Mouse (Mus musculus) testis, postnatal 10 days (tissue): ENCODE measurements around the gene Zfp36.

Experiments used
- DNase-seq: peaks from one replicate; pipeline ENCODE4 v3.0.0; 2021; ENCODE audit warnings: low spot score

The Zfp36 gene

DNA sequence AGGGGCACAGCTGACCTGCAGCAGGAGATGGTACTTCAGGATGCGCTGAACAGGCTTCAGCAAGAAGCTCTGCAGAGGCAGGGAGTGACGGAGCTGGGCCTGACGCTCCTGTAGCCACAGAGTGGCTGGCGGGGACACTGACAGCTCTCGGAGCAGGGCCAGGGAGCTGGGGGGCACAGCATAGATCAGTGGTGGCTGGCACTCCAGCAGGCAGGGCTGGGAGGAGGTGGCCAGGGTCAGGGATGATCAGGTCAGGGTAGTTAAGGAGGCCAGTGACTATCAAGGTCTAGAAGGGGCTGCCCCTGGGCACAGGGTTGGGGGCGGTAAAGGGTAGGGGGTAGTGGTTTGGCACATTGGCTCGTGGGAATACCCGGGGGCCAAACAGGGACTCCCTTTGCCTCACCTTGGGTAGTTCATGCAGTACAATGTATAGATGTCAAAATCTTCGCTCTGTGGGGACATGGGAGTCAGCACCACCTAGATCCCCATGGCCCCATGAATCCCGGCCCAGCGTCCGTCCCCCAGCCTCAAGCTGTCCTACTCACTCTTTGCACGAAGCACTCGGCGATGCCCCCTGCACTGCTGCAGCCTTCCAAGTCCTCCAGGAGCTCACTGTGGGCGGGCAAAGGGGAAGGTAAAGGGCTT lies 11.7 kb downstream of the Zfp36 start:
- no peak for DNase-seq

DNA sequence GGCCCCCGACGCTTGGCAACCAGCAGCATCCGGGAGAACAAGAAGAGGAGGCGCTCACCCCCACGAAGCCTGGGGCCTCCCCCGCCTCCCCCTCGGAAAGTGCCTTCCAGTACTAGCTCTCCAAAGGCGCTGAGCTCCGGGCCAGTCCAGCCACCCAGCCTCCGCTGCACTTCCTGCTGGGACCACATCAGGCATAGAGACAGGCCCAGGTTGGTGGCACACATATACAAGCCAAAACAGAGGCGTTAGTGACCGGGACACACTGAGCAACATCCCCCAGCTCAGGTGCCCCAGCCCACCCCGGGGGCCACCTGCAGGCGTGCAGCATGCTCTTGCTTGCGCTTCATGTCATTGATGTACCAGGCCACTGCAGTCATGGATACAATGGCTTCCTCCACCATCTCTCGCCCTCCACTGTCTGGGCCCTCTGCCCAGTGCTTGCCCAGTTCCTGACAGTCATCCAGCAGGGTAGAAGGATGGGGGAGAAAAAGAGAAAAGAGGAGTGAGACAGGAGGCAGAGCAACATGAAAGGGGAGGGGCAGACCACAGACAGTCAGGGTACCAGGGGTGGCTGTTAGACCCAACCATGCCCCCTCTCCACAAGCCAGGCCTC lies 12.3 kb downstream of the Zfp36 start:
- DNase-seq: no peak

DNA sequence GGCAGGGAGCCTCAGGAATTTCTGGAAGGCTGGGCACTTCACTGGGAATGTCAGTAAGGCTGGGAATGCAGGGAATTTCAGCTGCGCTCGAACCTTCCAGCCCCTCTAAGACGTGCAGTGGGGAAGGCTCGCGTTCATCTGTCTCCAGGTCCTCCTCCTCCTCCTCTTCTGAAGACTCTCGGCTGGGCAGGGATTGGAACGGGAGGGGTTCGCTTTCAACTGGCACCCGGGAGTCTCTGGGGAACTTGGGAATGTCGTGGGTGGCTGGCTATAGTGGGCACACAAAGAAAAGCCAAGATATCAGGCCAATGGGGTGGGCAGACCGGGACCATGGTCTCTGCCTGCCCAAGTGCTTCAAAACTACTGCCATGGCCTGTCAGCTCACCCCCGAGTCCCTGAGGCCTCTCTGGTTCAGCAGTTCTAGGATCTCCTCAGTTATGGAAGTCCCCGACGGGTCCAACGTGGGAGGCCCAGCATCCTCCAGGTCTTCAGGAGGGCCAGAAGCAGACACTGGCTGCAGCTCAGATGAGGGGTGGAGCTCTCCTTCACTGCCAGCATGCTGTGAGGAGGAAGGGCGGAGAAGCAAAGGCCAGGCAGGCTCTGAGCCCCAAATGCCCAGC lies 17.5 kb downstream of the Zfp36 start:
- no peak for DNase-seq

DNA sequence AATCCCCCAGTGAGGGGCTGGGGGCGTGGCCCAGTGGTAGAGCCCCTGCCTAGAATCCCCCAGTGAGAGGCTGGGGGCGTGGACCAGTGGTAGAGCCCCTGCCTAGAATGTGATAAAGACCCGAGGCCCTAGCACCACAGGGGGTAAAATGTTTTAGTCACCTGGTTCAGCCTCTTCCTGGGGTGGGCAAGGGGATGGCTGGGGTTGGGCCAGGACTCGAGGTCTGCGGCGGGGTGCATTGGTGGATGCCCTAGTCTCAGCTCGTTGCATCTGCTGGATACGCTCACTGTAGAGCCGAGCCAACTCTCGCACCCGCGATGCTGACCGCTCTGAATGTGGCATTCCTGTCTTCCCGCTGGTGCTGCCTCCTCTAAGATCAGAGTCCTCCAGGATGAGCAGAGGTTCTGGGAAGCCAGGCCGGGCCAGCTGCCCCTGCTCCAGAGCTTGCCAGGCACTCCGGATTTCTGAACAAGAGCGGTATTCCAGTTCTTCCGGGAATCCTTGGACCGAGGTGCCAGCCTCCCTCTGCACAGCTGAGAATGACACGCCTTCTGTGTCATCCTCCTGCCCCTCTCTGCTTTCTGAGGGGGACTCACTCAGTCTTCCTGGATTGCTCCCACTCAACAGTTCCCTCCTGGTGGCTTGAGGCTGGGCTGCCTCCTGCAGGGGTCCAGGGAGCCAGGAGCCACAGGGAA lies 18.3 kb downstream of the Zfp36 start:
- DNase-seq: no peak

DNA sequence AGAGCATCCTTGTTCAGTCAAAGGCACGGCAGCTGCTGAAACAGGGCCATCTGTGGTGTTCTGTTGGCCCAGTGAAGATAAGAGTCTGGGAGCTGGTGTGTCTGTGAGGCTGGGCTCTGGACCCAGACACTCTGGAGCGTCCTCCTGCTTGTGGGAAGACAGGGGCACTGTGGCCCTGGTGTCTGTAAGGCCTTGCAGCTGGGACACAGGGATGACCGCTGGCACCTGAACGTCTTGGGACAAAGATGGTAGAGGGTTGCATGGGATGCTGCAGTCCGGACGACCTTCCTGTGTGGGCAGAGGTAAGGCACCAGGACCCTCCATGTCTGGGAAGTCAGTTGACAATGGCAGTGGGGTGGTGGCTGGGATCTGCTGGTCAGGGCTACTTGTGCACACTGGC lies 19.8 kb downstream of the Zfp36 start:
- no peak for DNase-seq

DNA sequence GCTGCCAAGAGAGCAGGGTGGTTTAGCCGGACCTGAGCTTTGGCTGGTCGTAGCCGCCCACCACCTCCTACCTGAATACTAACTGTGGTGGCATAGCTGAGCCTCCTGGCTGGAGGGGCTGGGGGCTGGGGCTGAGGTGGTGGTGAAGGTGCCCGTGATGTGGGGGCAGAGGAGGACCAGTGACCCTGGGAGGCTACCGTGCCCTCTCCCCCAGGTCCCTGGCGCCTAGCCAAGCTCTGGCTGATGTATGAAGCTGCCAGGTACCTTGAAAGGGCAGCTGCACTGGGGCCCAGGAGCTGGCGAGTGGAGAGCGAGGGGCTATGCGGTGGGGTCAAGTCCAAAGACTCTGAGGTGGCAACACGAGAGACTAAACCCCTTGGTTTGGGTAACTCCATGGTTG lies 20.2 kb downstream of the Zfp36 start:
- DNase-seq: peak; percentile 77

DNA sequence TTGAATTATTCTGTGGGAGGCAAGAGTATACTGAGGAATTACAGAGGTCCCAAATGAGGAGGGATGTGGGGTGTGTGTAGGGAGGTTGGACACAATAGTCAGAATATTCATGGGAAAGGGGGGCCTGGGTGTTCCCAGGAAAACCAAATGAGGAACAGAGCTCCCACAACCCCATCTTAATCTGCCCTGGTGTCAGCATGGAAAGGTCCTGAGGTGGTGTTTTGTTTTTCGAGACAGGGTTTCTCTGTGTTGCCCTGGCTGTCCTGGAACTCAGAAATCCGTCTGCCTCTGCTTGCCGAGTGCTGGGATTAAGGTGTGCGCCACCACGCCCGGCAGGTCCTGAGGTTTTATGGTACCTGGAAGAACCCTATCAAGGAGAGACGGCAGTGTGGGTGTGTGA lies 21.6 kb downstream of the Zfp36 start:
- DNase-seq: no peak

DNA sequence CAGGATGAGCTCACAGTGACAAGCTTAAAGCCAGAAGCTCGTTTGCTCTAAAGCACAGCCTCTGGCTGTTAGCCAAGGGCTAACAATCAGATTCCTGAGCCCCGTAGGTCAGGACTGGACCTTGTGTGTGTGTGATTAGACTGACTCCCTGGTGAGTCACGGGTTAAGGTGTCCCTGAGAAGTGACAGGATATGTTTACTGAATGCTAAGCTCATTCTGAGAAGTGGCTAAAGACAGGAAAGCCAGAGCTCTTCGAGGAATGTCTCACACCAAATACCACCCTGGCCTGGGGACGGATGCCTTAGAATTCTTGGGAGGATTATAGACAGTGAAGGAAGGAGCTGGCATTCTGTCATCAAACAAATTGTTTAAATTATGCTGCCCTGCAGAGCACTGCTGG lies 22.1 kb downstream of the Zfp36 start:
- no peak for DNase-seq

DNA sequence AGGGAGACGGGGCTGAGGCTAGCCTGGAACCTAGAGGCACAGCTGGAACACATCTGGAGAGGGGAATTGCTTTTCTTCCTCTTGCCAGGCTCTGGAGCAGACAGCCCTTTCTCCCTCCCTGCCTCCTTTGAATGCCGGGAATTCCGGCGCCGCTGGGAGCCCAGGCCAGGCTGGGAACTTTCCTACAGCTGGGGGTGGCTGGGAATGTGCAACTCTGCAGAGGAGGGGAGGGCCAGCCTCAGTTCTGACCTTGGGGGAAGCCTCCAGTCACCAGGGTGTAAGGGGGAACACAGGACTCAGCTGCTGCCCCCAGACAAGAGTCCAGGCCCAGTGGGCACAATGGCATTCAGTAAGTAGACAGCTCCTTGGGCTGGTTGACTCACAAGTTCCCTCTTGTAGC lies 23.1 kb downstream of the Zfp36 start:
- peak; percentile 71 for DNase-seq

DNA sequence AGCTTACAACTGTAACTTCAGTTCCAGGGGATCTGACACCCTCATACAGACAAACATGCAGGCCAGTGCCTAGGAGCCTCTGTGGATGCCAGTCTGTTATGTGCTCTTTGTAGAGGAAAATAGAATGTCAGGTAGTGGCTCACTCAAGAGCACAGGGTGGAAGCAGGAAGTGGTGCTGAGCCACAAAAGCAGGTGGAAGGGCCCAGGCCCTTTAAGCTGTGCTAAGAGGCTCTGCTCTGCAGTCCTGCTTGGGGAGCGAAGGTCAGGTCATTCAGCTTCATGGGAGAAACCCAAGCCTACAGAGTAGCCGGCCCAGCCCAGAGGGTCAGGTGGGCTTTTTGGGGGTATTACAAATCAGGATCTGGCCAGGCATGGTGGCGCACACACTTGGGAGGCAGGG lies 24.8 kb downstream of the Zfp36 start:
- no peak for DNase-seq

DNA sequence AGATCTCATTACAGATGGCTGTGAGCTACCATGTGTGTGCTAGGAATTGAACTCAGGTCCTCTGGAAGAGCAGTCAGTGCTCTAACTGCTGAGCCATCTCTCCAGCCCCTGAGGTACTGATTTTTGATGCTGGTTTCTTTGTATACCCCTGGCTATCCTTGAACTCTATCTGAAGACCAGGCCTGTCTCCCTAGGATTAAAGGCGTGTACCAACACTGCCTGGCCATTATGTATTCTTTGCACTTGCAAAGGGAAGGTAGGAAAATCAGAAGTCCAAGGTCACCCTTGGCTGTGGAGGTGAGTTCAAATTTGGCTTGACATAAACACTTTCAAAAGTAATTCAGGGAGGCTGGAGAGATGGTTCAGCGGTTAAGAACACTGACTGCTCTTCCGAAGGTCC lies 25.5 kb downstream of the Zfp36 start:
- no peak for DNase-seq

DNA sequence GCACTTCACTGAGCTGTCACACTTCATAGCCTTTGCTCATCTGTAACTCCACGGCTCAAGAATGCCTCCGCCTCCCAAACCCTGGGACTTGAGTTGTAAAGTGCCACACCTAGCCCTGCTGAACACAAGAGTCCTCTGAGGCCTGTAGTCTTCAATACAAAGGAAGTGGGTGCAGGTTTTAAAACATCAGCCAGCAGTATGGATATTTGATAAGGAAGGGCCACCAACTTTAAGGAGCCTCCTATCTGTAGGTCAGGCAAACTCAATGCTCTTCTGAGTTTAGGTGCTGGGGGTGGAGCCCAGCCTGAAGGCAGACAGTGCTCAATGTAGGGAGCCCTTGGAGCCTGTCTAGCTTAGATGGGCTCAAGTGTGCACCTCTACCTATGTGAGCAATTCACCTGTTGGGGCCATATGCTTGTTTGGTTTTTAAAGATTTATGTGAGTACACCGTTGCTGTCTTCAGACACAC lies 25.9 kb downstream of the Zfp36 start:
- no peak for DNase-seq

DNA sequence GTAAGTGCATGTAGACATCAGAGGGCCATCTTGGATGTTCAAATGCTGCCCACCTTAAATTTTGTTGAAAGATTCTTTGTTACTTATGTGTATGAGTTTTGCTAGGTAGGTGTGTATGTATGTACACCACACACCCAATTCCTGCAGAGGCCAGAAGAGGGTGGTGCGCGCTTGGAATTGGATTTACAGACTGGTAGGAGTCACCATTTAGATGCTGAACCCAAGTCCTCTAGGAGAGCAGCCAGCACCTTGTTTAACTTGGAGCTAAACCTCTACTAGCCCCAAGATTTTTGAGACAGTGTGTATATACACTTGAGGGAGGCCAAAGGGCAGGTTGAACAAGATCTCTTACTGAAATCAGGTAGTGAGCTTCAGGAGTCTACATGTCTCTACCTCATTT lies 26.8 kb downstream of the Zfp36 start:
- no peak for DNase-seq

DNA sequence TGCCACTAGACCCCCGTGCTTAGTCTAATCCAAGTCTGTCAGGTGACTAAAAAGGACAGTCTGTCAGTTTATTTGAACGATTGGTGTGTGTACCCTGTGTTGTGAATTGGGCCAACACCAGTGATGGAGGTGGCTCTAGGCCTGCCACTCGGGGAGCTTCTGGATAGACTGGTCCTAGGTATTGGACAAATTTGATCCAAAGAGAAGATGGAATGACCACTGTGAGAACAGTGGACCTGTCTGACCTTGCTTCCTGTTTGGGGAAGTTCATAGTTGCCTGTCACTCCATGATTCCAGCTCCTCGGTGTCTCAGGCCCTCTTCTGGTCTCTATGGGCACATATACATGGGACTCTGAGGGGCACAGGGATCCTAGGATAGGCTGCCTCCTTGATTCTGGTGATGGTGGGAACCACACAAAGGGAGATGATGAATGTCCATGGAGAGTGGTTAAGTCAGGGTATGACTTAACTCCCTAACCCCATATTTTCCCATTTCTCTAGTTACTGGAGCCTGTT lies 28.3 kb downstream of the Zfp36 start:
- no peak for DNase-seq

DNA sequence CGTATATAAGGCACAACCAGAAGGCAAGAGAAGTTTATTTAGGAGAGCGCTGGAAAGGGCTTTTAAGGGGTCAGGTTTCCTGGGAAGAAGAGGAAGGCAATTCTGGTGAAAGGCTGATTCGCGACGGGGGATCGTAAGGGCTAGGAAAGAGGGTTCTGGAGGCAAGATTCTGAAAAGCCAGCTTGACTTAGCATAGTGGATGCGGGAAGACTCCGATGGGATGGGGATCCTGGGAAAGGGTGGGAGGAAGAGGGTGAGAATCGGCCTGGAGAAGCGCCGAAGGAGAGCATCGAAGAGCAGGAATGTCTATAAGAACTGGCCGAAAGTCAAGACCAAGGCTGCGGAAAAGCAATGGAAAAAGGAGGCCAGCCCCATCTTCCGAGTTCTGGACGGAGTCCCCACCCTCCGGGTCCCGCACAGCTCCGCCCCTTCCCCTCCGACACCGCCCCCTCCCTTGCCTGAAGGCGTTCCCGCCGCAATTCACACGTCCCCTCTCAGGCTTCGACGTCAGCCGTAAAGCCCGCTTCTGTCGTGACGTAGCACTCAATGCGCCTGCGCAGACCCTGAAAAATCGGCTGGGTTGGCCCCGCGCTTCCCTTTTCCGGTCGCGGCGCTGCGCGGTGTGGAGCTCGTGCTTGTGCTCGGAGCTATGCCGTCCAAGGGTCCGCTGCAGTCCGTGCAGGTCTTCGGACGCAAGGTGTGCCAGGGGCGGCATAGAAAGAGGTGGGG lies 29.7 kb downstream of the Zfp36 start, which contains the start of gene Rps16:
Gene Rps16 (plus strand): TSS at position 498 of the 729 bp plus-strand sequence.
- DNase-seq: peak; percentile 99

DNA sequence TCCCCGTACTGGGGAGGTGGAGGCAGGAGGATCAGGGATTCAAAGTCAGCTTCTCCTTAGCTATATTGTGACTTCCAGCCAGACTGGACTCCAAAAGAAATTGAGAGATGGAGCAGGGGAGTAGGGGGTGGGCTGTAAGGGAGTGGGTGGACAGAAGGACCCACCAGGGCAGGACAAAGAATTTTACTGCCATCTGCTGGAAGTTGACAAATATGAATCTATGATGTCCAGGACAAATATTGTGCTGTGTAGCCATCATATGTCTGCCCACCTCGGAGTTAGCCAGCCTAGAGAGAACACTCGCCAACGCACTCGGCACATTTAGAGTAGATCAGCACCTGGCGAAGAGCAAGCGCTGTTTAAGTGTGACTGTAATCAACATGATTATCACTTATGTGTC lies 31.5 kb downstream of the Zfp36 start:
- DNase-seq: no peak

DNA sequence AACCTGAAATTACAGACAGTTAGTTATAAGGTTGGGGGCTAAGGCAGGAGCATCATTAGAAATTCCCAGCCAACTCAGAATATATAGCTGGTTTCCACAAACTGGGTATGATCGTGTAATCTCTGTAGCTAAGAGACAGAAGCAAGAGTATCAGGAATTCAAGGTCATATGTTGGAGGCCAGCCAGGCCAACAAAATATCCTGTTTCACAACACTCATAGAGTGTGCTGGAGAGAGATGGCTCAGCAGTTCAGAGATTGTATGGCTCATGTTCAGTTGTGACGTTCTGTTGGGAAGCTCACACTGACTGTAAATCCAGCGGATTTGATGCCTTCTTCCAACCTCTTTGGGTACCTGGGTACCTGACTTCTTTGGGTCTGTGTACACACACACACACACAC lies 32.3 kb downstream of the Zfp36 start:
- peak; percentile 81 for DNase-seq

DNA sequence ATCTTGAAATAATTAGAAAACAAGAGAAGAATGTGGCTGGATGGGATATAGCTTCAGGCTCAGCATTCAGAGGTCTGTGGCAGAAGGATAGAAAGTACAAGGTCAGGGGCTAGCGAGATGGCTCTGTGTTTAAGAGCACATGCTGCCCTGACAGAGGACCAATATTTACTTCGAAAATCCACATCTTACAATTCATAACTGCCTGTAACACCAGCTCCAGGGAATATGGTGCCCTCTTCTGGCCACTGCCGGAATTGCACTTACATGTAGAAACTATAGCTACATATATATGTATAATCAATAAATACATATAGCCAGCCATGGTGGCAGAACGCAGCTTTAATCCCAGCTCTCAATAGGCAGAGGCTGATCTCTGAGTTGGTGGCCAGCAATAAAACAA lies 35.4 kb downstream of the Zfp36 start:
- peak; percentile 80 for DNase-seq

DNA sequence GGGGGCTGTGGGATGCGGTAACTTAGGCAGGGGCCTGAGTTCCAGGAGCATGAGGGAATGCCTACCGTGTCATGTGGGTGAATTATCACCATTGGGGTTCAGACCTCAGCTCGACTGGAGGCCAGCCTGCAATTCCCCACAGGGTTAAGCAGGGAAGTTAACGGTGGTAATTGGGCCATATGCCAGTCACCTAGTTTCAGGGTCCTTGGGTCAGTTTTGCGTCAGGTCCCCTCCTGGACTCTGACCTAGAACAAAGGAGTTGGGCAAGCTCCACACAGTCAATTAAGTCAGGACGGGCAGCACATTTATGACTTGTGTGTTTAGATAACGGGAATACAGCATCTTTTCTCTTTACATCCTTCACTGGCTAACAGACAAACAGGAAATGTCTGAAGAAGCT lies 38.7 kb downstream of the Zfp36 start:
- no peak for DNase-seq

DNA sequence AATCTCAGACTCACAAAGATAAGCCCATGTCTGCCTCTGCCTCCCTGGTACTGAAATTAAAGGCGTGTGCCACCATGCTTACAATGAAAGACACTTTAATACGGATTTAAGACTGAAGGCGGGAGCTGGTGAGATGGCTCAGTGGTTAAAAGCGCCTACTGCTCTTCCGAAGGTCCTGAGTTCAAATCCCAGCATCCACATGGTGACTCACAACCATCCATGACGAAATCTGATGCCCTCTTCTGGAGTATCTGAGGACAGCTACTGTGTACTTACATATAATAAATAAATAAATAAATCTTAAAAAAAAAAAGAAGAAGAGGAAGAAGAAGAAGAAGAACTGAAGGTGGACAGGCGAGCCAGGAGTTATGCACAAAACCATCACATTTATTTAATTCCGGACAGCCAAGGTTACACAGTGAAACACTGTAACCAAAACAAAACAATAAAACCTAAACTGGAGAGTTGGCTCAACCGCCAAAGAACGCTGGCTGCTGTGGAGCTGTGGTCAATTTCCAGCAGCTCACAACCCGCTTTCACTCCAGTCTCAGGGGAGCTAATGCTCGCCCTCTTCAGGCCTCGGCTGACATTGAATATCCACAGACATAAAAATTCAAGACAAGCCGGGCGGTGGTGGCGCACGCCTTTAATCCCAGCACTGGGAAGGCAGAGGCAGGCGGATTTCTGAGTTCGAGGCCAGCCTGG lies 40.7 kb downstream of the Zfp36 start:
- DNase-seq: peak; percentile 77
